Mouse (Mus musculus): ENCODE results near the gene Cyp4f17. TPM values are rescaled to one million over a fixed set of nuclear protein-coding genes. Genes with fewer than 3 reads are reported as not detected.
"Not testable (repeated sequence)": the region's sequence is repeated elsewhere in the genome, so short reads cannot be mapped to it uniquely, and the experiment has no call there.

The Cyp4f17 gene
- polyA plus RNA-seq, 1 experiment from 2014 or later = 4.1 TPM

DNA sequence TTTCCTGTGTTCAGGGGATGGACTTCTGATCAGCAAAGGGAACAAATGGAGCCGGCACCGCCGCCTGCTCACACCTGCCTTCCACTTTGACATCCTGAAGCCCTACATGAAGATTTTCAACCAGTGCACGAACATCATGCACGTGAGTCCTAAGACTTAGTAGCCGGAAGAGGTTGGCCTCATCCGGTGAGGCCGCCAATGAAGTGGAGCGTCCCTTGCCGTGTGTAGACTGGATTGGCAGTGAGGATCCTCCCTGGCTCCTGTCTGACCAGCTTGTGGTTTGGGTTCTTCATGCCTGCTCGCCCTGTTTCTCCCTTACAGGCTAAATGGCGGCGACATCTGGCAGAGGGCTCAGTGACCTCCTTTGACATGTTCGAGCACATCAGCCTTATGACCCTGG is 24.1 kb upstream of the Cyp4f17 start:
- no peak overlapping the region for H3K4me2 ChIP-seq (ENCODE audit: low read length)
- no peaks in the 10 kb centered on the region for H3K9me3 ChIP-seq (replicated peaks; ENCODE audit: control insufficient read depth, low read length)
- no peak overlapping the region for H3K4me3 ChIP-seq (ENCODE audit: low read depth, low read length)
- WGBS = 89% methylated on average over 14 of the region's 14 CpGs
- H3K36me3 ChIP-seq (ENCODE audit: control insufficient read depth, insufficient read depth, low read length) = no peaks in the 10 kb centered on the region
- DNase-seq (ENCODE audit: low spot score) (no peak), ATAC-seq (no peak)
- H3K9ac ChIP-seq (ENCODE audit: low read length) = no peak overlapping the region
- no peaks in the 10 kb centered on the region for H3K4me1 ChIP-seq (ENCODE audit: control insufficient read depth, insufficient read depth, low read length)
- no peak overlapping the region for H3K27ac ChIP-seq (ENCODE audit: low read depth, low read length)
- no peaks in the 10 kb centered on the region for H3K27me3 ChIP-seq (replicated peaks; ENCODE audit: control insufficient read depth, insufficient read depth, low read length)

DNA sequence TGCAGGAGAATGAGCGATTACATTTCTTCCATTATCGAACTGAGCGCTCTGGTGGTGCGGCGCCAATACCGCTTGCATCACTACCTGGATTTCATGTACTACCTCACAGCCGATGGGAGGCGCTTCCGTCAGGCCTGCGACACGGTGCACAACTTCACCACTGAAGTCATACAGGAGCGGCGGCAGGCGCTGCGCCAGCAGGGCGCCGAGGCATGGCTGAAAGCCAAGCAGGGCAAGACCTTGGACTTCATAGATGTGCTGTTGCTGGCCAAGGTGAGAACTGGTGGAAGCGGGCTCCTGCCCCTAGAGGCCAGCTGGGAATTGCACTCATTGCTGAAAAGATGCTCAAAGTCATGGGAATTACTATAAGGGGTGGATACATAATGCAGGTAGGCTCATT is 22.6 kb upstream of the Cyp4f17 start:
- Histone ChIP-seq H3K27me3 (replicated peaks; ENCODE audit: control insufficient read depth, insufficient read depth, low read length) (no peaks in the 10 kb centered on the region), H3K4me2 (ENCODE audit: low read length) (peak overlapping the region; percentile 36), H3K36me3 (ENCODE audit: control insufficient read depth, insufficient read depth, low read length) (no peaks in the 10 kb centered on the region), H3K4me1 (ENCODE audit: control insufficient read depth, insufficient read depth, low read length) (no peaks in the 10 kb centered on the region), H3K27ac (ENCODE audit: low read depth, low read length) (no peak overlapping the region), H3K9ac (ENCODE audit: low read length) (no peak overlapping the region), H3K4me3 (ENCODE audit: low read depth, low read length) (no peak overlapping the region; the same call in 1 of the 2 replicates), H3K9me3 (replicated peaks; ENCODE audit: control insufficient read depth, low read length) (no peaks in the 10 kb centered on the region)
- WGBS = 17% methylated on average over 18 of the region's 18 CpGs
- peak; percentile 69 for DNase-seq (ENCODE audit: low spot score)
- ATAC-seq = no peak

DNA sequence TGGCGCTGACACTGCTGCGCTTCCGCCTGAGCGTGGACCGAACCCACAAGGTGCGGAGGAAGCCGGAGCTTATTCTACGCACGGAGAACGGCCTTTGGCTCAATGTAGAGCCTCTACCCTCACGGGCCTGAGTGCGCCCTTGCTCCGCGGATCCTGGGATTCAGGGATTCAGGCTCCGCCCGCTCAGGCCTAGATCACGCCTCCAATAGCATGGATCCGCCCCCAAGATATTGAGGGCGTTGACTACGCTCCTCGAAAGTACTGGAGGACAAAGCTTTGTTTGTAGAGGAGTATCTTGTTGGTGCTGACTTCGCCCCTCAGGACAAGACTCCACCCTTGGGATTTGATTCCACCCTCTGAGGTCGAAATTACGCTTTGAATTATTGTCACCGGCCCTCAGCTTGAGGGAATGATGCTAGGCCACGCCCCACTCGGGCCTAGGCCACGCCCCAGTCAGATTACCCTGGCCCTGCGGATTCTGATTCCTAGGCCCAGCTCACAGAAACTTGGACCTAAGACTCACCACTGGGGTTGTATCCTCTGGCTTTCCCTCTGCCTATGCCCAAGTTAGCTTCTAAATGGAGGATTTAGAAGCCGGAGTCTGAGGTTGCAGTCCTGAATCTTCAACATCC is 13.4 kb upstream of the Cyp4f17 start:
- Histone ChIP-seq H3K4me2 (ENCODE audit: low read length) (peak overlapping the region; percentile 44), H3K27ac (ENCODE audit: low read depth, low read length) (no peak overlapping the region), H3K4me1 (ENCODE audit: control insufficient read depth, insufficient read depth, low read length) (peaks cover 5% of the 10 kb centered on the region; the same call in 1 of the 2 replicates), H3K9ac (ENCODE audit: low read length) (peak overlapping the region; percentile 41; the same call in 1 of the 2 replicates), H3K27me3 (replicated peaks; ENCODE audit: control insufficient read depth, insufficient read depth, low read length) (peaks cover 3% of the 10 kb centered on the region; the same call in 1 of the 2 replicates), H3K36me3 (ENCODE audit: control insufficient read depth, insufficient read depth, low read length) (no peaks in the 10 kb centered on the region), H3K4me3 (ENCODE audit: low read depth, low read length) (peak overlapping the region; percentile 23), H3K9me3 (replicated peaks; ENCODE audit: control insufficient read depth, low read length) (no peaks in the 10 kb centered on the region)
- 7% methylated on average over 30 of the region's 30 CpGs for WGBS
- ATAC-seq (peak; percentile 69), DNase-seq (ENCODE audit: low spot score) (peak; percentile 57)

DNA sequence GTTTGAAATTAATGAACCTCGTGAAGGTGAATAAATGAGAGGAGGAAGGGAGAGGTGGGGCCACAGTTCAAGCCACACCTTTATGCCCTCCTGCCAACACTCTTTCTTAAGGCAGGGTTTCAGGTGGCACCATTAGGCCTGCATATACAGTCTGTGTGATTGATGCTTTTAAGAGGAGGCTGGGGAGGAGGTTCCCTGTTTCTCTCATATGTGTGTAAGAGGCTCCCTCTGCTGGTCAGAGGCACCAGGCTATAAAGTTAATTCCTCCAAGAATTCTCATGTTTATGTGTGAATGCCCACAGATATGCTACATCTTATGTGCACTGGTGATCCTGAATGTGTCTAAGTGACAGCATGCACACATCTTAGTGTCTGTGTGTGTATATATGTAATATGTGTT is 11.2 kb upstream of the Cyp4f17 start:
- DNase-seq (ENCODE audit: low spot score) (peak; percentile 91), ATAC-seq (peak; percentile 74)
- WGBS = 71% methylated on average over 1 of the region's 1 CpGs
- H3K27ac ChIP-seq (ENCODE audit: low read depth, low read length) = no peak overlapping the region
- H3K36me3 ChIP-seq (ENCODE audit: control insufficient read depth, insufficient read depth, low read length) = no peaks in the 10 kb centered on the region
- no peak overlapping the region for H3K9ac ChIP-seq (ENCODE audit: low read length)
- peaks cover 5% of the 10 kb centered on the region; the same call in 1 of the 2 replicates for H3K4me1 ChIP-seq (ENCODE audit: control insufficient read depth, insufficient read depth, low read length)
- H3K4me3 ChIP-seq (ENCODE audit: low read depth, low read length) = no peak overlapping the region
- H3K4me2 ChIP-seq (ENCODE audit: low read length) = no peak overlapping the region
- no peaks in the 10 kb centered on the region for H3K9me3 ChIP-seq (replicated peaks; ENCODE audit: control insufficient read depth, low read length)
- H3K27me3 ChIP-seq (replicated peaks; ENCODE audit: control insufficient read depth, insufficient read depth, low read length) = peaks cover 3% of the 10 kb centered on the region; the same call in 1 of the 2 replicates

DNA sequence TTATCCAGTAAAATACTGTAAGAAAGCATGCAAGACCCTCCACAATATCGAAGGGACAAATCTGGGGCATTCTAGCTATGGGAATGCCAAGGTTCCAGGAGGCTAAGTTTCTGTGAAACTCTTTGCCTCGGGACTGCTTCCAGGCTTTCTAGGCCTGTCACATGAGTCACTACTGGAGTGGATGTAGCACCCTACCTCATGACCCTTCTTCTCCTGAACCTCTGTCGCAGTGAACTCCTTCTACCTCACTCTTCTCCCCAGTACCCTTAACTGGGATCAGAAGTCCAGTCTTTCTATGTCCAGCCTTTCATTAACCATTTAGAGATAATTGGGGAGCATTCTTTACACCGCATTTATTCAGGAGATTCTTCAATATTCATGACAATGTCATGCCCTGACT is 5.3 kb upstream of the Cyp4f17 start:
- not testable (repeated sequence) for H3K4me2 ChIP-seq (ENCODE audit: low read length); H3K36me3 ChIP-seq (ENCODE audit: control insufficient read depth, insufficient read depth, low read length); H3K9ac ChIP-seq (ENCODE audit: low read length); H3K4me3 ChIP-seq (ENCODE audit: low read depth, low read length); H3K27ac ChIP-seq (ENCODE audit: low read depth, low read length); DNase-seq (ENCODE audit: low spot score); H3K9me3 ChIP-seq (replicated peaks; ENCODE audit: control insufficient read depth, low read length); H3K4me1 ChIP-seq (ENCODE audit: control insufficient read depth, insufficient read depth, low read length); ATAC-seq; H3K27me3 ChIP-seq (replicated peaks; ENCODE audit: control insufficient read depth, insufficient read depth, low read length)
- WGBS = 86% methylated on average over 4 of the region's 4 CpGs

DNA sequence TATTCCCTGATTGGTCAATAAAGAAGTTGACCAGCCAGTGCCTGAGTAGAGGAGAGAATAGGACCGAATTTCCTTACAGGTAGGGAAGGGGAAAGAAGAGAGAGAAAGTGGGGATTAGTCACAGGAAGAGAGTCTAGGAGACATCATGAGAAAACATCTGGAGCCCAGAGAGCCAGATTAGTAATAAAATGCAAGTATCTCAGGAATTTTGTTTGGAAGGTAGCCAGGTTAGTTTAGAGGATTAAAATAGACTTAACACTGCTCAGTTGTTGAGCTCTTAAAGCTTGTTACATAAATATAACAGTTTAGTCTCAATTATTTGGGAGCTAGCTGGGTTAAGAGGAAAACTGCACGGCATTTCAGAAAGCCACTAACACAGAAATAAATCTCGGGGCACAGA is 4.8 kb upstream of the Cyp4f17 start:
- Histone ChIP-seq H3K36me3 (ENCODE audit: control insufficient read depth, insufficient read depth, low read length) (no peaks in the 10 kb centered on the region), H3K4me1 (ENCODE audit: control insufficient read depth, insufficient read depth, low read length) (no peaks in the 10 kb centered on the region), H3K27ac (ENCODE audit: low read depth, low read length) (no peak overlapping the region), H3K4me3 (ENCODE audit: low read depth, low read length) (no peak overlapping the region), H3K9ac (ENCODE audit: low read length) (no peak overlapping the region), H3K27me3 (replicated peaks; ENCODE audit: control insufficient read depth, insufficient read depth, low read length) (no peaks in the 10 kb centered on the region), H3K9me3 (replicated peaks; ENCODE audit: control insufficient read depth, low read length) (no peaks in the 10 kb centered on the region), H3K4me2 (ENCODE audit: low read length) (no peak overlapping the region)
- DNase-seq (ENCODE audit: low spot score) = no peak
- ATAC-seq = no peak
- 60% methylated on average over 3 of the region's 3 CpGs for WGBS

DNA sequence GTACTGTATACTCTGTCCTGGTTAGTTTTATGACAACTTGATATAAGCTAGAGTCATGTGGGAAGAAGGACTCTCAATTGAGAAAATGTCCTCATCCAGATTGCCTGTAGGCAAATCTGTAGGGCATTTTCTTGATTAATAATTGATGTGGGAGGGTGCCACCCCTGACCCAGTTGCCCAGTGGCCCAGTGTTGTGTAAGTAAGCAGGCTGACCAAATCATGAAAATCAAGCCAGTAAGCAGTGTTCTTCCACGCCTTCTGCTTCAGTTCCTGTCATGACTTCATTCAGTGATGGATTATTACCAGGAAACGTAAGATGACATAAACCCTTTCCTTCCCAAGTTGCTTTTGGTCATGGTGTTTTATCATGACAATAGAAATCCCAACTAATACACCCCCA is 2.7 kb upstream of the Cyp4f17 start:
- peaks cover 5% of the 10 kb centered on the region for H3K4me1 ChIP-seq (ENCODE audit: control insufficient read depth, insufficient read depth, low read length)
- H3K27me3 ChIP-seq (replicated peaks; ENCODE audit: control insufficient read depth, insufficient read depth, low read length) = no peaks in the 10 kb centered on the region
- no peak overlapping the region for H3K27ac ChIP-seq (ENCODE audit: low read depth, low read length)
- no peaks in the 10 kb centered on the region for H3K9me3 ChIP-seq (replicated peaks; ENCODE audit: control insufficient read depth, low read length)
- DNase-seq (ENCODE audit: low spot score) (no peak), ATAC-seq (no peak)
- no peak overlapping the region for H3K4me3 ChIP-seq (ENCODE audit: low read depth, low read length)
- H3K9ac ChIP-seq (ENCODE audit: low read length) = no peak overlapping the region
- no peak overlapping the region for H3K4me2 ChIP-seq (ENCODE audit: low read length)
- WGBS = 89% methylated on average over 2 of the region's 2 CpGs
- no peaks in the 10 kb centered on the region for H3K36me3 ChIP-seq (ENCODE audit: control insufficient read depth, insufficient read depth, low read length)

DNA sequence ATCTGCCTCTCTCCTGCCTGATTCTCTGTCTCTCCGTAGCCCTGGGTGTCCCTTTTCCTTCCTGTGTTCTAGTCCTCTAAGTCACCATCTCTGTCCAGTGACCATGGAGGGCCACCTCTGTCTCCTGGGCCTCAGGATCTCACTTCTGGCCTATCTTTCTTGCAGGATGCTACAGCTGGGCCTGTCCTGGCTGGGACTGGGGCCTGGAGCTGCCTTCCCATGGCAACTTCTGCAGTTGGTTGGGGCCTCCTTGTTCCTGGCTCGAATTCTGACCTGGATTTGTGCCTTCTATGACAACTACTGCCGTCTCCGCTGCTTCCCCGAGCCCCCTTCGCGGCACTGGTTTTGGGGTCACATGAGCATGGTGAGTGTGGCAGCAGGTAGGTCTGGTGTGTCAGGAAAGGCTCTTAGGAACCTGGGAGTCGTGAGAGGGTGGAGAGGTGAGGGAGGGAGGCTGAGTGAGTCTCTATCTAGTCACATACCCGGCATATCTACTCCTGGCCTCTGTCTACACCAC is 937 bp downstream of the Cyp4f17 start:
- peak; percentile 33 for ATAC-seq
- H3K27ac ChIP-seq (ENCODE audit: low read depth, low read length) = peak overlapping the region; percentile 58
- no peaks in the 10 kb centered on the region for H3K27me3 ChIP-seq (replicated peaks; ENCODE audit: control insufficient read depth, insufficient read depth, low read length)
- H3K9ac ChIP-seq (ENCODE audit: low read length) = peak overlapping the region; percentile 67
- WGBS = 38% methylated on average over 9 of the region's 9 CpGs
- H3K4me2 ChIP-seq (ENCODE audit: low read length) = peak overlapping the region; percentile 83
- H3K36me3 ChIP-seq (ENCODE audit: control insufficient read depth, insufficient read depth, low read length) = no peaks in the 10 kb centered on the region
- H3K4me1 ChIP-seq (ENCODE audit: control insufficient read depth, insufficient read depth, low read length) = peaks cover 5% of the 10 kb centered on the region
- DNase-seq (ENCODE audit: low spot score) = no peak
- H3K9me3 ChIP-seq (replicated peaks; ENCODE audit: control insufficient read depth, low read length) = no peaks in the 10 kb centered on the region
- peak overlapping the region; percentile 43 for H3K4me3 ChIP-seq (ENCODE audit: low read depth, low read length)

DNA sequence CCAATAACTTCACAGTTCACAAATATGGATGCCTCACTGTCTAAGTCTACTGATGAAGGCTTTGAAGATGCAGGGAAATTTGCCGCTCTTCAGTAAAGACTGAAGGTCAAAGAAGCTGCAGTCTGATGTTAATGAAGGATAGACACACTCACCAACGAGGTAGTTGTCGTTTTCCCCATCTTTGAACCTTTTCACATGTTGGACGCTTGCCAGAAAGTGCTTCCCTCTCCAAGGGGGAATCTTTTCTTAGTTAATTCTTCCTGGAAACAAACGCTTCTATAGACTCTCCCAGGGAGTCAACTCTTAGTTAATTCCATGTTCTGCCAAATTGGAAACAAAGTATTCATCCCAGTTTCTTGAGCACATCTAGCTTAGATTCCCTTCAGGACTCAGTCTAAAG is 10.3 kb downstream of the Cyp4f17 start:
- no peaks in the 10 kb centered on the region for H3K9me3 ChIP-seq (replicated peaks; ENCODE audit: control insufficient read depth, low read length)
- no peak for ATAC-seq
- no peak overlapping the region for H3K9ac ChIP-seq (ENCODE audit: low read length)
- H3K4me1 ChIP-seq (ENCODE audit: control insufficient read depth, insufficient read depth, low read length) = no peaks in the 10 kb centered on the region
- H3K4me2 ChIP-seq (ENCODE audit: low read length) = no peak overlapping the region
- H3K27ac ChIP-seq (ENCODE audit: low read depth, low read length) = no peak overlapping the region
- DNase-seq (ENCODE audit: low spot score) = no peak
- 51% methylated on average over 5 of the region's 5 CpGs for WGBS
- H3K27me3 ChIP-seq (replicated peaks; ENCODE audit: control insufficient read depth, insufficient read depth, low read length) = no peaks in the 10 kb centered on the region
- no peak overlapping the region for H3K4me3 ChIP-seq (ENCODE audit: low read depth, low read length)
- H3K36me3 ChIP-seq (ENCODE audit: control insufficient read depth, insufficient read depth, low read length) = no peaks in the 10 kb centered on the region

Measured in forebrain, embryonic 14.5 days (tissue).